Mouse (Mus musculus): ENCODE measurements around the gene Gk5. TPM values are rescaled to one million over a fixed set of nuclear protein-coding genes. Genes with fewer than 3 reads are reported as not detected.

Gk5 gene
- polyA plus RNA-seq, 1 experiment from 2014 or later = 7.4 TPM

DNA sequence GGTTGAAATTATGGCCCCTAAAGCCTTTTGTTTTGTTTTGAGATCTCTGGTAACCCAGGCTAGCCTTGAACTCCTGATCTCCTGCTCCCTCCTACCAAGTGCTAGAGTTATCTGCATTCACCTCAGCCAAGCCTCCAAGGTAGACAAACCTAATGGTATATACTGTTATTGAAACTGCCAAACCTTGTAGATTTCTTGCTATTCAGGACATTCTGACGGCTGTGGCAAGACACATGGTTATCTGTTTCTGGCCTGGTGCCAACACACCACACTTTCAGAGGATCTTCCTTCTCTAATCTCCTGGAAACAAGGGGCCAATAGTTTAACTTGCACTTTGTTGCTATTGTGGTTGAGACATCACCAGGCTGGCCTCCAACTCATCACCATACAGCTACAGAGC, 24.0 kb upstream of the Gk5 start:
- H3K36me3 ChIP-seq (ENCODE audit: control insufficient read depth, insufficient read depth, low read length) = no peaks in the 10 kb centered on the region
- H3K4me2 ChIP-seq (ENCODE audit: low read depth, low read length) = no peak overlapping the region
- H3K9me3 ChIP-seq (ENCODE audit: control insufficient read depth, low read length) = peaks cover 28% of the 10 kb centered on the region
- no peaks in the 10 kb centered on the region for H3K4me1 ChIP-seq (ENCODE audit: control insufficient read depth, insufficient read depth, low read length)
- ATAC-seq (ENCODE audit: low read depth) (no peak), DNase-seq (ENCODE audit: low spot score) (no peak)
- H3K4me3 ChIP-seq (ENCODE audit: low read depth, low read length) = no peak overlapping the region
- H3K9ac ChIP-seq (ENCODE audit: low read depth, low read length) = no peak overlapping the region
- whole genome bisulfite sequencing = 73% methylated on average over 1 of the region's 1 CpGs
- H3K27ac ChIP-seq (replicated peaks; ENCODE audit: low read depth, low read length) = no peak overlapping the region
- H3K27me3 ChIP-seq (replicated peaks; ENCODE audit: control insufficient read depth, insufficient read depth, low read length) = no peaks in the 10 kb centered on the region

DNA sequence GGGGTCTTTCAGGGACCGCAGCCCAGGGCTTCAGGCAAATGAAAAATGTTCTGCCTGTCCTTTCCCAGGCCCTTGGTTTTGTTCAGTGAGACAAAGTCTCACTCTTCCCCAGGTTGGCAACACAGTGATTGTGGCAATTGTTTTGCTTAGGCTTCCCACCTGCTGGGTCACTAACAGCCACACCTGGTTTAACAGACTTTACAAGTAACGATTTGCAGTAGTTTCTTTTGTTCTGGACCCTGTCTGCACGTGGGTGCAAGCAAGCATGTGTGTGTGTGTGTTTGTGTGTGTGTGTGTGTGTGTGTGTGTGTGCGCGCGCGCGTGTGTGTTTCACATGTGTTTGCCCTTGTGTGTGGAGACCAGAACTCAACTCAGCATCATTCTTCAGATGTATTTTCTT, 16.3 kb upstream of the Gk5 start:
- ATAC-seq (ENCODE audit: low read depth) (no peak), DNase-seq (ENCODE audit: low spot score) (no peak)
- Histone ChIP-seq H3K4me3 (ENCODE audit: low read depth, low read length) (no peak overlapping the region), H3K9me3 (ENCODE audit: control insufficient read depth, low read length) (peaks cover 16% of the 10 kb centered on the region), H3K4me1 (ENCODE audit: control insufficient read depth, insufficient read depth, low read length) (no peaks in the 10 kb centered on the region), H3K27me3 (replicated peaks; ENCODE audit: control insufficient read depth, insufficient read depth, low read length) (no peaks in the 10 kb centered on the region), H3K36me3 (ENCODE audit: control insufficient read depth, insufficient read depth, low read length) (no peaks in the 10 kb centered on the region), H3K9ac (ENCODE audit: low read depth, low read length) (no peak overlapping the region), H3K4me2 (ENCODE audit: low read depth, low read length) (no peak overlapping the region), H3K27ac (replicated peaks; ENCODE audit: low read depth, low read length) (no peak overlapping the region)
- WGBS = 84% methylated on average over 8 of the region's 8 CpGs

DNA sequence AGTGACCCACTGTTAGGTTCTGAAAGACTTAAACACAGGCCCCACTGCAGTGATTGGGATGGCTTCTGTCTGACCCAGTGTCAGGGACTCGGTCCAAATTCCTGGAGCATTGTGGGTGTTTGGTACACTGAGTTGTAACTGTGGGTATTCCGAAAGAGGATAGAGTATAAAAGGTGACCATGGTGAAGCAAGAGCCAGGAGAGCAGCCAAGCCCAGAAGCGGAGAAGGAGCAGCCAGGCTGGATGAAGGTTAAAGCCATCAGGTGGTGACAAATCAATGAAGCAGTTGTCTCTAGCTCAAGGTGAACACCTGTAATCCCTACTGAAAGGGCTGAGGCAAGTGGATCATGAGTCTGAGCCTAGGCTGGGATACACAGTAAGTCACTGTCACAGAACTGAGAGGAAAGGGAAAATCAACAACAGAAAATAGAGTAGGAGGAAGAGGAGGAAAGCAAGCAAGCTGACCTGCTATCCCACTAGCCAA, 6.2 kb upstream of the Gk5 start:
- no peak for ATAC-seq (ENCODE audit: low read depth)
- 81% methylated on average over 3 of the region's 3 CpGs for WGBS
- H3K4me3 ChIP-seq (ENCODE audit: low read depth, low read length) = no peak overlapping the region

DNA sequence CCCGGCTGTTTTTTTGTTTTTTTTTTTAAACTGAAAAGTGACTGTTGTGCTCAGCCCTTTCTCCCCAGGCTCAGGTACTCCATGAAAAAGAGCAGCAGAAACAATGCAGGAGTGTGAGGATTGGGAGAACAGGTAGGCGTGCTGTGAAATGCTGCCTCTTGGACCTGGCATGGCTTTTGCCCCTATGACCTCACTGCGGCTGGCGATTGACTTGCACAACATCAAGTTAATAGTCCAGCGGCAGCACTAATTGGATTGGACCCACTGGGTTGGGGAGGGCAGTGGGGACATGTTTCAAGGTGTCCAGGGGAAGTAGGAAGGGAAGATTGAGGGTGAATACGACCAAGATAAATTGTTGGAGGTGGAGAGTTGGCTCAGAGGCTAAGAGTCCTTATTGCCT, 2.4 kb upstream of the Gk5 start:
- ATAC-seq (ENCODE audit: low read depth) = no peak
- Histone ChIP-seq H3K27me3 (replicated peaks; ENCODE audit: control insufficient read depth, insufficient read depth, low read length) (no peaks in the 10 kb centered on the region), H3K4me1 (ENCODE audit: control insufficient read depth, insufficient read depth, low read length) (no peaks in the 10 kb centered on the region), H3K27ac (replicated peaks; ENCODE audit: low read depth, low read length) (no peak overlapping the region), H3K36me3 (ENCODE audit: control insufficient read depth, insufficient read depth, low read length) (no peaks in the 10 kb centered on the region), H3K4me3 (ENCODE audit: low read depth, low read length) (no peak overlapping the region), H3K9ac (ENCODE audit: low read depth, low read length) (no peak overlapping the region), H3K4me2 (ENCODE audit: low read depth, low read length) (no peak overlapping the region), H3K9me3 (ENCODE audit: control insufficient read depth, low read length) (no peaks in the 10 kb centered on the region)
- 90% methylated on average over 6 of the region's 6 CpGs for WGBS
- no peak for DNase-seq (ENCODE audit: low spot score)

More for the DNA sequence above, 6.2 kb upstream of the Gk5 start:
- no peaks in the 10 kb centered on the region for H3K36me3 ChIP-seq (ENCODE audit: control insufficient read depth, insufficient read depth, low read length)
- H3K27me3 ChIP-seq (replicated peaks; ENCODE audit: control insufficient read depth, insufficient read depth, low read length) = no peaks in the 10 kb centered on the region
- H3K4me2 ChIP-seq (ENCODE audit: low read depth, low read length) = no peak overlapping the region
- H3K9ac ChIP-seq (ENCODE audit: low read depth, low read length) = no peak overlapping the region
- no peak for DNase-seq (ENCODE audit: low spot score)
- H3K27ac ChIP-seq (replicated peaks; ENCODE audit: low read depth, low read length) = no peak overlapping the region
- no peaks in the 10 kb centered on the region for H3K4me1 ChIP-seq (ENCODE audit: control insufficient read depth, insufficient read depth, low read length)
- no peaks in the 10 kb centered on the region for H3K9me3 ChIP-seq (ENCODE audit: control insufficient read depth, low read length)

DNA sequence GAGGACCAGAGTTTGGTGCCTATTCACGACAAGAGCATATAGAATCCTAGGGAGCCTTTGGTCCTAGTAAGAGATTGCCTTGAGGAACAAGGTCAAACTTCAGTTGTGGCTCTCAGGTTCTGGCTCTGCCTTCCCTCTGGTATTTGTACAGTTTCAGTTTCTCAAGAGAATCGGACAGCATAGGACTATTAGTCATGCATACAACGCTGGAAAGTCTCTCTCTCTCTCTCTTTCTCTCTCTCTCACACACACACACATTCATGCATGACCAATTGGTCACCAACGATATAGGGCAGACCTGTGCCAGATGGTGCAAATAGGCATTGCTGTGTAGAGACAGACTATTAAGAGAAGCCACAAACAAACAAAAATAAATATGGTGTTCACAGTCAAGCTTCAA, 946 bp upstream of the Gk5 start:
- Histone ChIP-seq H3K27ac (replicated peaks; ENCODE audit: low read depth, low read length) (no peak overlapping the region), H3K4me1 (ENCODE audit: control insufficient read depth, insufficient read depth, low read length) (no peaks in the 10 kb centered on the region), H3K9ac (ENCODE audit: low read depth, low read length) (no peak overlapping the region), H3K4me3 (ENCODE audit: low read depth, low read length) (peak overlapping the region; percentile 84), H3K9me3 (ENCODE audit: control insufficient read depth, low read length) (no peaks in the 10 kb centered on the region), H3K4me2 (ENCODE audit: low read depth, low read length) (peak overlapping the region; percentile 83), H3K36me3 (ENCODE audit: control insufficient read depth, insufficient read depth, low read length) (no peaks in the 10 kb centered on the region), H3K27me3 (replicated peaks; ENCODE audit: control insufficient read depth, insufficient read depth, low read length) (no peaks in the 10 kb centered on the region)
- no peak for DNase-seq (ENCODE audit: low spot score)
- no peak for ATAC-seq (ENCODE audit: low read depth)
- 82% methylated on average over 4 of the region's 4 CpGs for WGBS

DNA sequence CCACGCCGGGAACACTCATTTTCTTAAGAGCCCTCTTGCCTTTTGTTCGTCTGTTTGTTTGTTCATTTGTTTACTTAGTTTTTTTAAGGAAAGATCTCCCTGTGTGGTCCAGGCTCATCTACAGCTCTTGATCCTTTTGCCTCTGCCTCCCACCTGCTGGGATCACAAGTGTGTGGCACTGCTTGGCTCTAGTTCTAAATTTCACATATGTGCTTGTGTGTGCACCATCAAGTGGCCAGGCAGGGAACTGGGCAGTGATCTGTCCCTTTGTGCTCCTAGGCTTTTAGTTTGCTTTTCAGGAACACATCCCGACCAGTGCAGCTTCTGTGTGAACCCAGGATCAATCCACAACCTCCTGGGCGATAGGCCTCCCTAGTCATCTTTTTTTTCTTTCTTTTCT, 8.8 kb downstream of the Gk5 start:
- no peak overlapping the region for H3K4me3 ChIP-seq (ENCODE audit: low read depth, low read length)
- no peaks in the 10 kb centered on the region for H3K27me3 ChIP-seq (replicated peaks; ENCODE audit: control insufficient read depth, insufficient read depth, low read length)
- H3K36me3 ChIP-seq (ENCODE audit: control insufficient read depth, insufficient read depth, low read length) = 0 out of 2 replicates have a peak, but pooled peaks cover 4% of the 10 kb centered on the region
- no peak overlapping the region for H3K9ac ChIP-seq (ENCODE audit: low read depth, low read length)
- no peak overlapping the region for H3K27ac ChIP-seq (replicated peaks; ENCODE audit: low read depth, low read length)
- WGBS = 71% methylated on average over 5 of the region's 5 CpGs
- no peaks in the 10 kb centered on the region for H3K9me3 ChIP-seq (ENCODE audit: control insufficient read depth, low read length)
- H3K4me1 ChIP-seq (ENCODE audit: control insufficient read depth, insufficient read depth, low read length) = no peaks in the 10 kb centered on the region
- no peak overlapping the region for H3K4me2 ChIP-seq (ENCODE audit: low read depth, low read length)
- DNase-seq (ENCODE audit: low spot score) (no peak), ATAC-seq (ENCODE audit: low read depth) (no peak)

DNA sequence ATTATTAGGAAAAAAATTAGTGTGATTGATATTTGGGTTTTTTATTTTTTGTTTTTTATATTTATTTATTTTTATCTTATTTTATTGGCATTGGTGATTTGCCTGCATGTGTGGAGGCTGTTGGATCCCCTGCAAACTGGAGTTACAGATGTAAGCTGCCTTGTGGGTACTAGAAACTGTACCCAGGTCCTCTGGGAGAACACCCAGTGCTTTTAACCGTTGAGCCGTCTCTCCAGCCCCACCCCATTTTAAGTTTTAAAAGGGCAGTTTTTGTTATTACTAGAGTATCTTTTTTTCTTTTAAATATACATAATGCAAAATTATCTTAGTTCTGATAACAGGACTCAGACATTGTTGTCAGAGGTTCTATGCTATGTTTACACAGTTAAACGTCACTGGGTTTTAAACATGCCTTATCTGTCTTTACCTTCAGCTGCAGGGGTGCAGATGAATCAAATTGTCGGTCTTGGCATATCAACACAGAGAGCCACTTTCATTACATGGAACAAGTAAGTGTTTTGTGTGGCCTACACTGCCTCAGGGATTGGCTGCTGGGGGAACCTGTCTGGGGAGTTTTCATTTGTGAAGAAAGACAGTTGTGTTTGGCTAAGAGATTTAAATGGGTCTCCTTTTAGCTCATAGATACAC, 13.9 kb downstream of the Gk5 start:
- no peak overlapping the region for H3K9ac ChIP-seq (ENCODE audit: low read depth, low read length)
- no peaks in the 10 kb centered on the region for H3K9me3 ChIP-seq (ENCODE audit: control insufficient read depth, low read length)
- H3K27me3 ChIP-seq (replicated peaks; ENCODE audit: control insufficient read depth, insufficient read depth, low read length) = no peaks in the 10 kb centered on the region
- H3K4me1 ChIP-seq (ENCODE audit: control insufficient read depth, insufficient read depth, low read length) = peaks cover 3% of the 10 kb centered on the region; the same call in 1 of the 2 replicates
- no peak overlapping the region for H3K27ac ChIP-seq (replicated peaks; ENCODE audit: low read depth, low read length)
- H3K4me3 ChIP-seq (ENCODE audit: low read depth, low read length) = no peak overlapping the region
- 43% methylated on average over 4 of the region's 4 CpGs for WGBS
- H3K36me3 ChIP-seq (ENCODE audit: control insufficient read depth, insufficient read depth, low read length) = 0 out of 2 replicates have a peak, but pooled peaks cover 4% of the 10 kb centered on the region
- H3K4me2 ChIP-seq (ENCODE audit: low read depth, low read length) = no peak overlapping the region
- ATAC-seq (ENCODE audit: low read depth) = peak; percentile 61; the same call in 1 of the 2 replicates
- DNase-seq (ENCODE audit: low spot score) = peak; percentile 59

DNA sequence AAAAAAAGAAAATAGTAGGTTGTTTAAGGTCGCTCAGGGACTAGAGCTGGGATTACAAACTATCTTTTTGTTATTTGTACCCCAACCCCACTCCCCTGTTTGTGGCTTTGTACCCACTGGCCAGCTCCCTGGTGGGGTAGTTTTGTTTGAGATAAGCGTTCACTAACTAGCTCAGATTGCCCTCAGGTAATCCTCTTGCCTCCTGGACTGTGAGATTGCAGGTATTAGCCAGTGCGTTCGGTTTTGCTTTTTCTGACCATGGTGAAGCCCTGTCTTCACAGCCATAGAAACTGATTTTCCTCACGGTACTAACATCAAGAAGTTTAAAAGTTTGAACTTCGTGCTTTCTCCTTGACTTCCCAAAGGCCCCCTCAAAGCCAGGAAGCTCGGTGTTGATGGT, 15.3 kb downstream of the Gk5 start:
- H3K9ac ChIP-seq (ENCODE audit: low read depth, low read length) = no peak overlapping the region
- no peak overlapping the region for H3K4me2 ChIP-seq (ENCODE audit: low read depth, low read length)
- H3K36me3 ChIP-seq (ENCODE audit: control insufficient read depth, insufficient read depth, low read length) = peaks cover 12% of the 10 kb centered on the region; the same call in 1 of the 2 replicates
- ATAC-seq (ENCODE audit: low read depth) (no peak), DNase-seq (ENCODE audit: low spot score) (no peak)
- H3K4me1 ChIP-seq (ENCODE audit: control insufficient read depth, insufficient read depth, low read length) = peaks cover 3% of the 10 kb centered on the region; the same call in 1 of the 2 replicates
- H3K9me3 ChIP-seq (ENCODE audit: control insufficient read depth, low read length) = no peaks in the 10 kb centered on the region
- H3K27me3 ChIP-seq (replicated peaks; ENCODE audit: control insufficient read depth, insufficient read depth, low read length) = no peaks in the 10 kb centered on the region
- WGBS = 74% methylated on average over 7 of the region's 7 CpGs
- H3K4me3 ChIP-seq (ENCODE audit: low read depth, low read length) = no peak overlapping the region
- H3K27ac ChIP-seq (replicated peaks; ENCODE audit: low read depth, low read length) = no peak overlapping the region

DNA sequence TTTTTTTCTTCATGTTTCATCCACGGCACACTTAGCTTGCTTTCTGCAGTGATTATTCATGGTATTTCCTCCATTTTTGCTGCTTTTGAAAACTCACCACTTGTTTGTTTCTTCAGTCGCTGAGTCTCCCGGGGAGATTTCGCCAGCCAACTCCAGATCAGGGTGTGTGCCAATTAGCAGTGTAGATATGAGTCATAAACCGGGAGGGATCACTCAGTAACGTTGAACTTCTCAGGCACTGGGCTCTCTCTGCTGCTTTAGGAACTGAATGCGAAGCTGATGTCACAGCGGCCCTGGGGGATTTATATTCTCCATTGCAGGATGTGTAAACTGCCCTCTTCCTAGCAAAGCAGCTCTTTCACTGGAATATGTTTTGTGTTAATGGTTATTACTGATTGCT, 15.8 kb downstream of the Gk5 start:
- no peaks in the 10 kb centered on the region for H3K9me3 ChIP-seq (ENCODE audit: control insufficient read depth, low read length)
- peaks cover 13% of the 10 kb centered on the region; the same call in 1 of the 2 replicates for H3K36me3 ChIP-seq (ENCODE audit: control insufficient read depth, insufficient read depth, low read length)
- peaks cover 3% of the 10 kb centered on the region; the same call in 1 of the 2 replicates for H3K4me1 ChIP-seq (ENCODE audit: control insufficient read depth, insufficient read depth, low read length)
- DNase-seq (ENCODE audit: low spot score) (peak; percentile 66), ATAC-seq (ENCODE audit: low read depth) (peak; percentile 65; the same call in 1 of the 2 replicates)
- 46% methylated on average over 8 of the region's 8 CpGs for WGBS
- H3K4me3 ChIP-seq (ENCODE audit: low read depth, low read length) = no peak overlapping the region
- no peak overlapping the region; the same call in 1 of the 2 replicates for H3K27ac ChIP-seq (replicated peaks; ENCODE audit: low read depth, low read length)
- no peak overlapping the region for H3K9ac ChIP-seq (ENCODE audit: low read depth, low read length)
- H3K4me2 ChIP-seq (ENCODE audit: low read depth, low read length) = no peak overlapping the region
- H3K27me3 ChIP-seq (replicated peaks; ENCODE audit: control insufficient read depth, insufficient read depth, low read length) = no peaks in the 10 kb centered on the region
